Mouse (Mus musculus) ES-E14 (cell line): ENCODE measurements around the gene Setd4. TPM values are rescaled to one million over a fixed set of nuclear protein-coding genes. Genes with fewer than 3 reads are reported as not detected.

Experiments
- DNase-seq: peaks from one replicate; pipeline ENCODE4 v3.0.0-alpha.2; 2013; ENCODE audit warnings: low read depth, low spot score
- H3K27ac ChIP-seq: 2 replicates; pipeline ENCODE4 v1.5.1; 2012; ENCODE audit warnings: low read depth, mild to moderate bottlenecking, low read length, moderate library complexity, mixed read lengths; ENCODE audit not compliant: poor library complexity, insufficient read depth, severe bottlenecking
- H3K36me3 ChIP-seq: 2 replicates; pipeline ENCODE4 v1.6.1; 2012; ENCODE audit warnings: mild to moderate bottlenecking, low read length, moderate library complexity, mixed read lengths; ENCODE audit not compliant: control insufficient read depth, poor library complexity, insufficient read depth, severe bottlenecking
- H3K4me1 ChIP-seq, 2 experiments: fragments of 150-350 bp in 1 of 2; sonication (generic) in 1 of 2; 2 replicates each; pipeline ENCODE4 v1.6.1; 2012; ENCODE audit warnings: low read length in 2 of 2, mild to moderate bottlenecking in 1 of 2, mixed read lengths in 1 of 2; ENCODE audit not compliant: control insufficient read depth in 2 of 2, insufficient read depth in 2 of 2, poor library complexity in 1 of 2
- H3K4me3 ChIP-seq, 2 experiments: fragments of 150-350 bp in 1 of 2; sonication (generic) in 1 of 2; 2 replicates each; pipeline ENCODE4 v1.5.1; 2012; ENCODE audit warnings: low read length in 2 of 2, low read depth in 1 of 2, mild to moderate bottlenecking in 1 of 2, mixed read lengths in 1 of 2; ENCODE audit not compliant: insufficient read depth in 1 of 2, poor library complexity in 1 of 2, severe bottlenecking in 1 of 2
- H3K9ac ChIP-seq: 2 replicates; pipeline ENCODE4 v1.6.1; 2012; ENCODE audit warnings: low read depth, mild to moderate bottlenecking, low read length, mixed read lengths; ENCODE audit not compliant: poor library complexity, insufficient read depth, severe bottlenecking
- H3K9me3 ChIP-seq: fragments of 150-350 bp; sonication (generic); 2 replicates; pipeline ENCODE4 v1.6.1; 2012; ENCODE audit warnings: low read depth, mild to moderate bottlenecking, low read length; ENCODE audit not compliant: control insufficient read depth, insufficient read depth
- CHD2 ChIP-seq: IDR thresholded peaks from 2 replicates; pipeline ENCODE4 v1.6.1; 2014; ENCODE audit warnings: mild to moderate bottlenecking, low read depth, low read length, inconsistent platforms
- HCFC1 ChIP-seq: IDR thresholded peaks from 2 replicates; pipeline ENCODE4 v1.6.1; 2012; ENCODE audit warnings: low read length, inconsistent platforms, borderline replicate concordance; ENCODE audit not compliant: insufficient read depth
- MAFK ChIP-seq: IDR thresholded peaks from 2 replicates; pipeline ENCODE4 v1.6.1; 2014; ENCODE audit warnings: mild to moderate bottlenecking, low read depth, low read length, inconsistent platforms; ENCODE audit not compliant: insufficient read depth
- ZC3H11A ChIP-seq: IDR thresholded peaks from 2 replicates; pipeline ENCODE4 v1.6.1; 2012; ENCODE audit warnings: low read depth, mild to moderate bottlenecking, inconsistent platforms, low read length, borderline replicate concordance
- ZNF384 ChIP-seq: IDR thresholded peaks from 2 replicates; pipeline ENCODE4 v1.6.1; 2012; ENCODE audit warnings: low read depth, low read length, inconsistent platforms
- in situ Hi-C, 2 experiments: fragments of 600-800 bp; cut with MboI; formaldehyde crosslinking; loops; one replicate each; pipeline ENCODE4 v1.15.1; 2025; ENCODE audit warnings: low sequenced_read_pairs in 2 of 2, inconsistent platforms in 1 of 2; ENCODE audit not compliant: unreplicated experiment in 2 of 2
- total RNA-seq: library from RNA; depleted of rRNA; stranded (reverse); fragments of 300-350 nt; gene quantifications from 2 replicates; pipeline ENCODE4 v1.2.3, GENCODE M21; 2012

Setd4 gene
- total RNA-seq, 1 experiment, result 27.5 TPM

- no peak overlapping the region for H3K27ac ChIP-seq
- H3K4me1 ChIP-seq, result peaks cover under 1 to 9% of the 10 kb centered on the region in 2 experiments; a peak in 1 of 4 replicates
- in situ Hi-C loops, result no loop called here
- no peak overlapping the region for H3K9ac ChIP-seq
- DNase-seq, result no peak
- no peak for TF ChIP-seq CHD2
- TF ChIP-seq ZC3H11A, result no peak
- no peak for TF ChIP-seq HCFC1
- TF ChIP-seq MAFK, result no peak
- TF ChIP-seq ZNF384, result no peak
- no peak overlapping the region for H3K4me3 ChIP-seq
- H3K36me3 ChIP-seq, result peaks cover 10% of the 10 kb centered on the region; the same call in 1 of the 2 replicates
- H3K9me3 ChIP-seq, result no peaks in the 10 kb centered on the region
These were observed 22.7 kb downstream of the Setd4 start for GRCm38 (mm10) chr16:93581125-93581524.

- in situ Hi-C loops, result no loop called here
- Histone ChIP-seq H3K4me3 (no peak overlapping the region), H3K4me1 (peaks cover 0 to 7% of the 10 kb centered on the region in 2 experiments; a peak in 2 of 4 replicates), H3K27ac (no peak overlapping the region), H3K9ac (no peak overlapping the region), H3K36me3 (peaks cover 2% of the 10 kb centered on the region; the same call in 1 of the 2 replicates), H3K9me3 (no peaks in the 10 kb centered on the region)
- no peak for TF ChIP-seq CHD2
- TF ChIP-seq HCFC1, result no peak
- TF ChIP-seq ZC3H11A, result no peak
- TF ChIP-seq MAFK, result no peak
- no peak for DNase-seq
These were observed 25.4 kb downstream of the Setd4 start for GRCm38 (mm10) chr16:93578346-93579005.

- DNase-seq, result peak; percentile 68
- H3K36me3 ChIP-seq, result peaks cover 2% of the 10 kb centered on the region; the same call in 1 of the 2 replicates
- in situ Hi-C loops, result no loop called here
These were observed 27.3 kb downstream of the Setd4 start for GRCm38 (mm10) chr16:93576412-93577082.

DNA sequence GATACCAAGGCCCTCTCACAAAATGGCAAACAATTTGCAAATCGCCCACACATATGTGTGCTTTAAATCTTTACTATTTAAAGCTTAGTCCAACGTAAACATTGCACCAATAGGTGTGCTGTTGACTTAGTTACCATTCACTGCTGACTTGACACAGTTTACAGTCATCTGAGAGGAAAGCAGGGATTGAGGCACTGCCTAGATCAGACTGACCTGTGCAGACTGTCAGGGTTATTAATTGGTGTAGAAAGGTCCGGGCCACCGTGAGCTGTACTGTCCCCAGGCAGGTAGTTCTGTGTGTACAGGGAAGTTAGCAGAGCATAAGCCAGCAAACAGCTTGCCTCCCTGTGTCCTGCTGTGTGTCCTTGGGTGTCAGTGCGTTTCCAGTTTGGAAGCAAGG lies 28.3 kb downstream of the Setd4 start:
- in situ Hi-C loops, result no loop called here
- H3K4me3 ChIP-seq, result no peak overlapping the region
- H3K27ac ChIP-seq, result no peak overlapping the region

More at GRCm38 (mm10) chr16:93576412-93577082, 27.3 kb downstream of the Setd4 start:
- no peak overlapping the region for H3K27ac ChIP-seq
- TF ChIP-seq MAFK (no peak), ZC3H11A (peak; percentile 80)
- H3K4me1 ChIP-seq, result peaks cover 0 to 7% of the 10 kb centered on the region in 2 experiments; a peak in 2 of 4 replicates
- H3K9me3 ChIP-seq, result no peaks in the 10 kb centered on the region
- no peak overlapping the region for H3K4me3 ChIP-seq
- no peak overlapping the region for H3K9ac ChIP-seq

More for the DNA sequence above, 28.3 kb downstream of the Setd4 start:
- Histone ChIP-seq H3K9me3 (no peaks in the 10 kb centered on the region), H3K9ac (no peak overlapping the region), H3K4me1 (peaks cover 0 to 6% of the 10 kb centered on the region in 2 experiments; a peak in 2 of 4 replicates), H3K36me3 (no peaks in the 10 kb centered on the region)
- DNase-seq, result no peak
- TF ChIP-seq ZNF384, result no peak
- TF ChIP-seq HCFC1, result no peak
- TF ChIP-seq CHD2, result no peak
- TF ChIP-seq MAFK, result no peak
- no peak for TF ChIP-seq ZC3H11A
